Mouse (Mus musculus) urinary bladder, postnatal 10 days (tissue): ENCODE measurements at regions not wholly inside any gene's neighbourhood (a gene's known extent, or its start where the extent isn't known, plus 50 kb on each side); places are given as distances from the start of the nearest gene placed in this dataset.

ENCODE experiments used
- DNase-seq: peaks from one replicate; pipeline ENCODE4 v3.0.0; 2022; ENCODE audit warnings: low spot score

- DNase-seq = no peak
Measured at GRCm38 (mm10) chr10:21482659-21483058, 105.6 kb downstream of the Aldh8a1 start.

- no peak for DNase-seq
Measured at GRCm38 (mm10) chr10:21483373-21483772, 106.3 kb downstream of the Aldh8a1 start.

GRCm38 (mm10) chr10:21488374-21488930 is 104.5 kb upstream of the 1700020N01Rik start:
- DNase-seq = no peak

DNA sequence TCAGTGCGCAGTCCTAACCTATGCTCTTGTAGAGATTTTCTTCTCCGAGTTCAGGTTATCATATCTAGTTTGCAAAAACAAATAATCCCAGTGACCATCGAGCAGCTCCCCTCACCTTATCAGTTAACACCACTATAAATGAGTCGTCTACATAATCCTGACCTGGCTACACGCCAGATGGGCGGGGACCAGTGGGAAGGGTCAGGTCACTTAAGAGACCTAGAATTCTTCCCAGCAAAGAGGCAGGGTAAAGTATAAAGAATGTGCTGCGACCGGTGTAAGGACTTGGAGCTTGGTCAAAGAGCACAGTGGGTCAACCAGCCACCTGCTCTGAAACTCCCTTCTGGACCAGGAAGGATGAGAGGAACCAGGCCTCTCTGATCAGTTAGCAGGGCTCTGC is 102.0 kb upstream of the 1700020N01Rik start:
- DNase-seq = no peak

DNA sequence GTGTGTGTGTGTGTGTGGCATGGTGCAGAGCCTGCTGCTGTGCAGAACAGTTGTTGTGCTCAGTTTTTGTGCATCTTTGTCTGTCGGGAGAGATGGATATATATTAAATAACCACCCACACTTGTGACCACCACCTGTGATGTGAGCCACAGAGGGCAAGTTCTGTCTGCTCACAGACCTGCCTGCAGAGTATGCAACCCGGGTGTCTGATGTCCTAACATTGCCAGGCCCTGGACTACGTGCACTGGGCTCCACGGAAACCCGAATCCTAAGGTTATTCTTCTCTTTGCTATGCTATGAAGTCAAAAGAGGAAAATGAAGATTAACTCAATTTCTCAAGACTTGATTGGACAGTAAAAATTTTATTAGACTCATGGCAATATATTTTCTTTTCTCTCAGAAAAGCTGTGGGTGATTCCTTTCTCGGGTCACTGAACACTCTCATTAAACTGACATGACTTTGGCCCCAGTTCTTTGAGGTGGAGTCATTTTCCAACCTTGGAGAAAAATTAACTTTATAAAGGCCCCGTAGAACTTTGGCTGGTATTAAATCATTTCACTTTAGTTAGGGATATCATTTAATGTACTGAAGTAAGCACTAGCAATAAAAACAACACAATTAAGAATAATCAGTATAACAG is 100.6 kb upstream of the 1700020N01Rik start:
- DNase-seq = no peak

DNA sequence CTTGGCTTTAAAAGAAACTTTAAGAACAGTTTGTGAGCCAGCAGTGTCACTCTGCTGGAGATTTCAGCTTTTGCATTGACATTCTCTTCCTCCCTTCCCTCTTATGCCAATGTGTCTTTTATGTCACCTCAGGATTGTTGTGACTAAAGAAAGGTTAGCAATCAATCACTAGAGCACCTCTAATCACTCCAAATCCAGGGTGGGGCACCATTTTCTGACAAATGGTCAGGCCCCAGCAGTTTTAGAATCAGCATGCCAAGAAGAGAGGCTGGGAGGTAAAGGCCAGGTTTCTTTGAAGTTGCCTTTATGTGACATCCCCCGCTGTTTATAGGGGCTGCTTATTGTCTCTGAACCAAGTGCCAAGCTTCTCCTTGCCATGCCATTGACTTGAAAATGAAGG is 98.4 kb upstream of the 1700020N01Rik start:
- DNase-seq = no peak

DNA sequence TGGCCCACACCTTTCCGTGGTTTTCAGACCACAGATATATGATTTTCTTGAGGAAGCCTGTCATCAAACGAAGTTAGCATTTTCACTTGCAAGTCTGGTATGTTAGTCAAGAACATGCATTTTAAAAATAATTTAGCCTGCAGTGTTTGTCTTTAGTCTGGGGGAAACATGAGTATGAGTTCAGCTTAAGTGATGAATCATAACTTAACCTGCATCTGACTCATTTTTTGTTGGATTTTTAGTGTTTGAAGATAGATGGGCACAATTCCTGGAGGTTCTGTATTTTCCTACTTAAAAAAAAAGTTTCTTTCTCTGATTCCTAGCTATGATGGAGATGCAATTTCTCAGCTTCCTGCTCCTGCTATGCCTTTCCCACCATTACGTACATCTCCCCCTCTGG is 95.8 kb upstream of the 1700020N01Rik start:
- DNase-seq = no peak

DNA sequence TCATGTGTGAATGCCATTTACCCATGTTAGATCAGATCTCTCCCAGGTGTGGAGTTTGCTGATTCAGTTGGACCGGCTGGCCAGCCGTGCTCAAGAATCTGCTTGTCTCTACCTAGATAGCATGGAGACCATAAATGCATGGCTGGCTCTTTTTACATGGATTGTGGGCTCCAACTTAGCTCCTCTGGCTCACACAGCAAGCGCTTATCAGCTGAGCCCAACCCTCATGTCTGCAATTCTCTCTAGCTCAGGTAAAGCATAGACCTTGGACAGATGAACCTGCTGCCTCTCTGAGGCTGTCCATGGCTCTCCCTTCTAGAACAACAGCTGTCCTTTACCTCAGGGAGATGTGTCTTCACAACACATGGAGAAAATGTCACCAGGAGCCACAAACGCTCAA is 94.8 kb upstream of the 1700020N01Rik start:
- DNase-seq = no peak

GRCm38 (mm10) chr10:21501658-21502057 is 91.3 kb upstream of the 1700020N01Rik start:
- no peak for DNase-seq

GRCm38 (mm10) chr10:21504431-21504830 is 88.5 kb upstream of the 1700020N01Rik start:
- DNase-seq = no peak

DNA sequence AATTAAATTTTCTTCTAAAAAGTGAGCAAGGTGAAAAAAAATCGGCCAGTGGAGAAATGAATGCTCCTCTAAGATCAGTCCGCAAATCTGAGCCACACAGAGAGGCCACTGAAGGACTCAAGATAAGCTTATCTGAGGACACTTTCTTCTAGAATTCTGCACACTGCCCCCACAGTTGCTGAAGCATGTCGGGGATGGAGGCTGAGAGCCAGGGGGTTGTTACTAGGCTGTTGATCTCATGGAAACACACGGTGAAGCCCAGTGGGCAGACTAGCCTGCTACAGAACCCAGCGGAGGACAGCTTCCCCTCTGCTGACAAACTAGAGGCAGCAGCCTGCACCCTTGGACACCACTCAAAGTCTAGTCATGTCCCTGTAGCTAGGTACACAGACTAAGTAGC is 81.6 kb upstream of the 1700020N01Rik start:
- DNase-seq = no peak

DNA sequence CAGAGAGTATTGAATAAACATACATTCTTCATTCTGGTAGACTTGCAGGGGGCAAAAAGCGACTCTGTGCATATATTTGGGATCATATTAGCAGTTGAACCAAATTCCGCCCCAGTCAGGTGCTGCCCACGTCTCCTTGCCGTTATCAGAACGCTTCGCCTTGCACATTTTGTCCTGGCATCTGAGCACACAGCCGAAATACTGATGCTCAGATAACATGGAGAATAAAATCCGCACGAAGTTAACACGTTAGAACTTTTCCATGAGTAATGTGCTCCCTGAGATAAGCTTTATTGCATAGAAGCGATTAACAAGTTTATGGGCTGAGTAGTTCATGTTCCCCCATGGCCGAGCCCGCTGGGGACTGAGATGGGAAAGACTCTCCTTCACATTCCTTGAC is 80.5 kb upstream of the 1700020N01Rik start:
- DNase-seq = no peak

- DNase-seq = no peak
Measured at GRCm38 (mm10) chr10:21517721-21518120, 75.2 kb upstream of the 1700020N01Rik start.

DNA sequence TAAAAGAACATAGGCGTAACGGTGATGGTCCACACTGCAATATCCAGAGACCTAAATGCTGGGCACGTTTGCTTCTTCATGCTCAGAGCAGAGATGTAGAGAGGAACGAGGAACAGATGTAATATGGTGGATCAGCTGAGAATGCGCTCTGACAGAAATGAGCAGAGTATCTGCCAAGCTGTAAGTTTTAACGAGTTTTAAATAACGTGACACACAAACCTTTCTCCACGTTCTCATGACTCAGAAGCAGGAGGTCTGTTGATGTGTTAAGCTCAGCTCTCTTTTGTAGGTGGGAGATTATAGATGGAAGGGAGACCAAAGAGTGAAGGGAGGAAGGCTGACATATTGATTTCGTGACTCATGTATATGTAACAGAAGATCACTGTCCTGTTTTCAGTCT is 72.1 kb upstream of the 1700020N01Rik start:
- no peak for DNase-seq

DNA sequence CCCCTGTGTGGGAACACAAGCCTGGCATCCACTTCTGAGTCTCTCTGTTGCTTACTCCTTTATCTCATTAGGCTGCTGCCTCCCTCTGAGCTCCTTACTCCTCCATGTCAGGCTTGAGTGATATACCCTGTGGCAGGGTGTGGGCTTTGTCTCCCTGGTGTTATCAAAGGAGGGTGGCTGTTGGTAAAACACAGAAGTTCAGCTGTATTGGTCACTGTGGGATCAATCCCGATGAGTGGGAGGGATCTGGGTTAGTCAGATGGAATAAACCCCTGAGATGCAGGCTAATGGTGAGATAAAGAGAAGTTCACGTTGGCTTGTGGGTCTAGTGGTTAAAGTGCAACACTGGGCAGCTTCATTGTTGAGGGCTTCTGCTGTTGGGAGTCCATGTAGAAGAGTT is 67.4 kb upstream of the 1700020N01Rik start:
- no peak for DNase-seq

GRCm38 (mm10) chr10:21528396-21528795 is 64.5 kb upstream of the 1700020N01Rik start:
- DNase-seq = no peak

- DNase-seq = no peak
Measured at GRCm38 (mm10) chr10:21529098-21529749, 63.7 kb upstream of the 1700020N01Rik start.

- DNase-seq = no peak
Measured at GRCm38 (mm10) chr10:21532142-21532541, 60.8 kb upstream of the 1700020N01Rik start.

- DNase-seq = no peak
Measured at GRCm38 (mm10) chr10:21535631-21536030, 57.3 kb upstream of the 1700020N01Rik start.

DNA sequence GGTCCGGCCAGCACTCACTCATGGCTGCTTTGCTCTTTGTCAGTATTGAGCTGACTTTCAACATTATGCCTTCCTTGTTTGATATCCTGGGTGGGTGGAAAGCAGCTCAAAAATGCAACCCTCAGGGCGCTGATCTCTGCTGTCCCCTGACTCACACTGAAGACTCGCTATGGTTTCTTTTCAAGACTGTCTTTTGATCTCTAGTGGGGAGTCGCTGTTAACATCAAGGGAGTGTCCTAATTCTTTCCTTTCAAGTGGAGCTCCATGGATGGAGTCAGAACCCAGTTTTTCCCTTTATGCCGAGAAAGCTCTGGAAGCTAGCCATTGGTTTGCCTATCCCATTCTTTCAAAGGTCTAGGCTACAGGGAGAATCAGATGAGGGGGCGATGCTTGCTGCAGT is 54.5 kb upstream of the 1700020N01Rik start:
- DNase-seq = no peak
